Mouse (Mus musculus): ENCODE results near the gene Hyou1. TPM values are rescaled to one million over a fixed set of nuclear protein-coding genes. Genes with fewer than 3 reads are reported as not detected.

The Hyou1 gene
- polyA plus RNA-seq, 1 experiment from 2014 or later: 14.3 TPM

GRCm38 (mm10) chr9:44420280-44420898, 41.1 kb downstream of the Hyou1 start:
- Histone ChIP-seq H3K4me3 (no peak overlapping the region), H3K4me1 (replicated peaks) (peaks cover 12% of the 10 kb centered on the region), H3K36me3 (peaks cover 4% of the 10 kb centered on the region), H3K9me3 (replicated peaks) (no peaks in the 10 kb centered on the region), H3K9ac (no peak overlapping the region), H3K27me3 (no peaks in the 10 kb centered on the region), H3K27ac (no peak overlapping the region), H3K4me2 (no peak overlapping the region)
- WGBS: 71% methylated on average over 5 of the region's 5 CpGs
- ATAC-seq (replicated peaks; ENCODE audit: insufficient number of reproducible peaks, insufficient read depth, low FRiP score, low read depth): no peak

GRCm38 (mm10) chr9:44423576-44423975, 44.3 kb downstream of the Hyou1 start:
- no peak overlapping the region for H3K27ac ChIP-seq
- H3K4me2 ChIP-seq: no peak overlapping the region
- no peaks in the 10 kb centered on the region for H3K27me3 ChIP-seq
- no peaks in the 10 kb centered on the region for H3K4me1 ChIP-seq (replicated peaks)
- H3K36me3 ChIP-seq: no peaks in the 10 kb centered on the region
- WGBS: 81% methylated on average over 4 of the region's 4 CpGs
- ATAC-seq (replicated peaks; ENCODE audit: insufficient number of reproducible peaks, insufficient read depth, low FRiP score, low read depth): no peak
- no peaks in the 10 kb centered on the region for H3K9me3 ChIP-seq (replicated peaks)
- H3K4me3 ChIP-seq: no peak overlapping the region
- H3K9ac ChIP-seq: no peak overlapping the region

GRCm38 (mm10) chr9:44432577-44433185, 53.4 kb downstream of the Hyou1 start:
- Histone ChIP-seq H3K4me3 (no peak overlapping the region), H3K9ac (no peak overlapping the region), H3K27me3 (no peaks in the 10 kb centered on the region), H3K4me2 (no peak overlapping the region), H3K36me3 (no peaks in the 10 kb centered on the region), H3K4me1 (replicated peaks) (no peaks in the 10 kb centered on the region), H3K9me3 (replicated peaks) (no peaks in the 10 kb centered on the region), H3K27ac (no peak overlapping the region)
- 51% methylated on average over 5 of the region's 5 CpGs for WGBS
- no peak for ATAC-seq (replicated peaks; ENCODE audit: insufficient number of reproducible peaks, insufficient read depth, low FRiP score, low read depth)

- no peak overlapping the region for H3K9ac ChIP-seq
- ATAC-seq (replicated peaks; ENCODE audit: insufficient number of reproducible peaks, insufficient read depth, low FRiP score, low read depth): no peak
- H3K4me1 ChIP-seq (replicated peaks): no peaks in the 10 kb centered on the region
- H3K4me2 ChIP-seq: no peak overlapping the region
- 72% methylated on average over 6 of the region's 6 CpGs for WGBS
- H3K4me3 ChIP-seq: no peak overlapping the region
- H3K27me3 ChIP-seq: no peaks in the 10 kb centered on the region
- H3K9me3 ChIP-seq (replicated peaks): no peaks in the 10 kb centered on the region
- no peak overlapping the region for H3K27ac ChIP-seq
- no peaks in the 10 kb centered on the region for H3K36me3 ChIP-seq
These were observed 56.5 kb downstream of the Hyou1 start for GRCm38 (mm10) chr9:44435747-44436146.

DNA sequence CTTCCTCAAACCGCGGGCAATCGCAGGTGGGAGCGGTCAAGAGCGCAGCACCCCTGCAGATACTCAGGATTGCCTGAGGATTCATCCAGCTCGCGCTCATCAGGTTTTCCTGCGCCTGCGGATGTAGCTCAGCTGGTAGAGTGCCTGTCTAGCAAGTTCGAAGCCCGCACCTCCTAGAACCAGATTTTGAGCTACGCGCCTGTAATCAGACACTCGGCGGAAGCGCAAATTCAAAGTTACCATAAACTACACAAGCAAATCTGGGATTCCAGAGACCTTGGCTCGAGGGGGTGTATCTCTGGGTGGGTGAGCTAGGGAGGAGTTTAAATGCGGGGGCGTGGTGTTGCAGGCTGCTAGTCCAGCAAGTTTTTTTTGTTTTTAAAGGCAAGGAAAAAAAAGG, 61.7 kb downstream of the Hyou1 start, which contains the start of gene Foxr1:
TSS of gene Foxr1 (minus strand) at position 176 of the 400 bp plus-strand sequence.
- Histone ChIP-seq H3K27me3 (no peaks in the 10 kb centered on the region), H3K9me3 (replicated peaks) (no peaks in the 10 kb centered on the region), H3K36me3 (no peaks in the 10 kb centered on the region), H3K4me1 (replicated peaks) (no peaks in the 10 kb centered on the region), H3K4me3 (no peak within 1 kb of the TSS), H3K4me2 (no peak within 1 kb of the TSS), H3K27ac (no peak within 1 kb of the TSS), H3K9ac (no peak within 1 kb of the TSS)
- ATAC-seq (replicated peaks; ENCODE audit: insufficient number of reproducible peaks, insufficient read depth, low FRiP score, low read depth): no peak
- 57% methylated on average over 19 of the region's 19 CpGs for WGBS

Small RNAs within 50 kb of the gene (microRNA-seq; reads per million reads assigned to microRNA genes)
- not detected for gene Gm44335
- gene Mir7085: not detected

Other genes with a start within 250 kb of the Hyou1 start
- 93.4 and 102 TPM in 2 replicates for gene Mcam, start 245.0 kb upstream of the Hyou1 start, polyA plus RNA-seq (2015; fragmentation: Nextera tagmentation; extraction: Ambion mirVana)
- 10.7 and 14.8 TPM in 2 replicates for gene Cbl, start 145.4 kb upstream of the Hyou1 start, polyA plus RNA-seq (2015; fragmentation: Nextera tagmentation; extraction: Ambion mirVana)
- gene Ccdc153, start 138.8 kb upstream of the Hyou1 start, polyA plus RNA-seq (2015; fragmentation: Nextera tagmentation; extraction: Ambion mirVana): 0.28 and 0.52 TPM in 2 replicates
- gene Pdzd3, start 128.0 kb upstream of the Hyou1 start, polyA plus RNA-seq (2015; fragmentation: Nextera tagmentation; extraction: Ambion mirVana): 0.13 TPM in 1 of 2 replicates, not detected in the other
- gene Nlrx1, start 110.9 kb upstream of the Hyou1 start, polyA plus RNA-seq (2015; fragmentation: Nextera tagmentation; extraction: Ambion mirVana): 7.3 and 9.2 TPM in 2 replicates
- gene Abcg4, start 90.9 kb upstream of the Hyou1 start, polyA plus RNA-seq (2015; fragmentation: Nextera tagmentation; extraction: Ambion mirVana): 1.5 and 2.8 TPM in 2 replicates
- 15.1 and 16.0 TPM in 2 replicates for gene Hinfp, start 73.8 kb upstream of the Hyou1 start, polyA plus RNA-seq (2015; fragmentation: Nextera tagmentation; extraction: Ambion mirVana)
- gene C2cd2l, start 59.2 kb upstream of the Hyou1 start, polyA plus RNA-seq (2015; fragmentation: Nextera tagmentation; extraction: Ambion mirVana): 6.5 and 7.1 TPM in 2 replicates
- 27.8 and 31.0 TPM in 2 replicates for gene Dpagt1, start 53.5 kb upstream of the Hyou1 start, polyA plus RNA-seq (2015; fragmentation: Nextera tagmentation; extraction: Ambion mirVana)
- gene H2afx, start 44.8 kb upstream of the Hyou1 start, polyA plus RNA-seq (2015; fragmentation: Nextera tagmentation; extraction: Ambion mirVana): 167 and 187 TPM in 2 replicates
- 89.7 and 105 TPM in 2 replicates for gene Hmbs, start 35.3 kb upstream of the Hyou1 start, polyA plus RNA-seq (2015; fragmentation: Nextera tagmentation; extraction: Ambion mirVana)
- 17.3 and 20.9 TPM in 2 replicates for gene Vps11, start 17.8 kb upstream of the Hyou1 start, polyA plus RNA-seq (2015; fragmentation: Nextera tagmentation; extraction: Ambion mirVana)
- 31.4 and 33.8 TPM in 2 replicates for gene Slc37a4, start 17.4 kb downstream of the Hyou1 start, polyA plus RNA-seq (2015; fragmentation: Nextera tagmentation; extraction: Ambion mirVana)
- gene Rps25, start 27.6 kb downstream of the Hyou1 start, polyA plus RNA-seq (2015; fragmentation: Nextera tagmentation; extraction: Ambion mirVana): 902 and 1,114 TPM in 2 replicates
- gene Trappc4, start 28.1 kb downstream of the Hyou1 start, polyA plus RNA-seq (2015; fragmentation: Nextera tagmentation; extraction: Ambion mirVana): 78.6 and 87.4 TPM in 2 replicates
- gene Ccdc84, start 39.1 kb downstream of the Hyou1 start, polyA plus RNA-seq (2015; fragmentation: Nextera tagmentation; extraction: Ambion mirVana): 18.3 and 23.5 TPM in 2 replicates
- gene Foxr1, start 61.6 kb downstream of the Hyou1 start, polyA plus RNA-seq (2015; fragmentation: Nextera tagmentation; extraction: Ambion mirVana): not detected in 2 replicates
- 0.63 TPM in 1 of 2 replicates, not detected in the other for gene Upk2, start 75.5 kb downstream of the Hyou1 start, polyA plus RNA-seq (2015; fragmentation: Nextera tagmentation; extraction: Ambion mirVana)
- gene Bcl9l, start 103.3 kb downstream of the Hyou1 start, polyA plus RNA-seq (2015; fragmentation: Nextera tagmentation; extraction: Ambion mirVana): 9.1 and 12.6 TPM in 2 replicates
- gene Cxcr5, start 182.4 kb downstream of the Hyou1 start, polyA plus RNA-seq (2015; fragmentation: Nextera tagmentation; extraction: Ambion mirVana): 0.05 and 0.23 TPM in 2 replicates
- gene Ddx6, start 225.4 kb downstream of the Hyou1 start, polyA plus RNA-seq (2015; fragmentation: Nextera tagmentation; extraction: Ambion mirVana): 10.7 and 10.9 TPM in 2 replicates

Measured in heart, embryonic 15.5 days (tissue).